Mouse (Mus musculus) cerebellum, adult 8-10 months (tissue): Measurements from ENCODE around the gene Fbxl2.

ENCODE experiments used
- DNase-seq: peaks from one replicate; pipeline ENCODE4 v3.0.0; 2022

The Fbxl2 gene

GRCm38 (mm10) chr9:113969399-113969798 is 76.6 kb downstream of the Fbxl2 start:
- no peak for DNase-seq

DNA sequence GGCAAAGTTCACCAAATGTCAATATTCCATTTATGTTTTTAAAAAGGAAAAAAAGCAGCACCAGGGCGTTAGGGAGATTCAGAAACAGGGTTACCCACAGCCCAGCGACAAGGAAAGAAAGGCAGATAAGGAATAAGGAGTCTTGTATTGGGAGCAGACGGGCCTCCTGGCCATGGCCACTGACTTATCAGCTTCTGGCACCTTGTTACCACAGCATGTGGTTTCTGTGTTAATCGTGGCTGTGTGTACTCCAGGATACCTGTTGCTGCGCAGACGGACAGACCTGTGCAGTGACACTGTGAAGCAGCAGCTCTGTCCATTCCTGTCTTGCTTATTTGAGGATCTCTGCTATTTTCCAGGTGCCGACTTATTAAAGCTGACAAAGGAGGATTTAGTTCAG is 77.0 kb downstream of the Fbxl2 start:
- DNase-seq = no peak

DNA sequence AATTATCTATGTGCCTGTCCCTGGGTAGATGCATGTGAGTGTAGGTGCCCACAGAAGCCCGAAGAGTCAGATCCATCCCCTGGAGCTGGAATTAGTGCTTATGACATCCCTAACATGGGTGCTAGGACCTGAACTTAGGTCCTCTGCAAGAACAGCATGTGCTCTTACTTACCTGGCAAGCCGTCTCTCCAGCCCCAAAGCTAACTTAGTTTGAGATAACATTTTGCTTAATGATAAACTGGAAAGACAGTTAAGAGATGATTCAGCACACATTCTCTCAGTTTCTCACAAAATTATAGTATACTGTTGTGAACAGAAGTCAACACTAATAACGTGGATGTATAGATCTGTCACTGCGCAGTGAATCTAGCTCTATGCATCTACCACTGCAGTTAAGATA is 79.2 kb downstream of the Fbxl2 start:
- DNase-seq = no peak

DNA sequence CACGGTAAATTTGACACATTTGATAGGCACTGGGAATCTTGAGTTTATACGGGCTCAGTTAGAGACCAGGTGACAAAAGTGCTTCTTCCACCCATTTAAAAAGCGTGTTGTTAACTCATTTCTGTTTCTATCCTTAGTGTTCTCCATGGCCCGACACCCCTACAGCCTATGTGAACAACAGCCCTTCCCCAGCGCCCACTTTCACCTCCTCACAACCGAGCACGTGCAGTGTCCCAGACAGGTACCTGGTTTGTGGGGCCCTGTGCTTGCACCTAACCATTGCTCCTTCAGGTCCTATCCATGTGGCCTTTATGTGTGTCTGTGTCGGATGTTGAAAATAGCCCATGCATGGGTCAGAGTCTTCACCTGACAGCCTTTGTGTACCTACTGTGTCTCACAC is 81.6 kb downstream of the Fbxl2 start:
- no peak for DNase-seq

DNA sequence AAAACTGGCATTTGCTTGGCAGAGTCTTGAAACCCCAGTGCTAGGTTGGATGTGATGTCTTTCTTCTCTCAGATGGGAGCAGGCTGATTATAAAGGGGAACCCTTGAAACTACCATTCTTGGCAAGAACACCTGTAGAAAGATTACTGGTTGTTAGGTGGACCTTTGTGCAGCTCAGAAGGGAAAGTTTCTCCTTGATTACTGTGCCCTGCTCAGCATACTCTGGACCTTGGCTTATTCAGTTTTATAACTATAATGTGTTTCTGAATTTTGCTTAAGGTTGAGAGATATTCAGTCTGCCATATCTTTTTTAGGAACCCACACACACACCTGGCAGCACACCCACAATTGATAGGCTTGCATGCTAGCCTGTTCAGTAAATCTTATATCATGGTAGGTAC is 82.3 kb downstream of the Fbxl2 start:
- DNase-seq = no peak

DNA sequence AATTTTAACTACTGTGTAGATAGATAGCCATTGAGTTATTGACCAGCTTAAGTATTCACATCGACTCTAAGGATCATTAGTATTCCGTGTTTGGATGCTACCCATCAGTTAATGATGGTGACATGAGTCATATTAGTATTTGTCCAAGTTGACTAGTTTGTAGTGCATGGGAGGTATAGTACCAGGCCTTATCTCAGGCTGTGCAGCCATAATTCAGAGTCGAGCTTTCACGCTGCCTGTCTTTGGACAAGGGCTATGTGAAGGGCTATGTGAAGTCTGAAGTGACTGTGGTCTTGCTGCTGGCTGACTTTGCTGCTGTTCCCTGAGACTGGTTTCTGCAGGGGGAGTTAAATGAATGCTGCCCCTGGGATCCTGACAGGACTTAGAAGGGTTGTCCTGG is 88.2 kb downstream of the Fbxl2 start:
- DNase-seq = no peak

- DNase-seq = no peak
Measured at GRCm38 (mm10) chr9:113947216-113947615, 98.8 kb downstream of the Fbxl2 start.

DNA sequence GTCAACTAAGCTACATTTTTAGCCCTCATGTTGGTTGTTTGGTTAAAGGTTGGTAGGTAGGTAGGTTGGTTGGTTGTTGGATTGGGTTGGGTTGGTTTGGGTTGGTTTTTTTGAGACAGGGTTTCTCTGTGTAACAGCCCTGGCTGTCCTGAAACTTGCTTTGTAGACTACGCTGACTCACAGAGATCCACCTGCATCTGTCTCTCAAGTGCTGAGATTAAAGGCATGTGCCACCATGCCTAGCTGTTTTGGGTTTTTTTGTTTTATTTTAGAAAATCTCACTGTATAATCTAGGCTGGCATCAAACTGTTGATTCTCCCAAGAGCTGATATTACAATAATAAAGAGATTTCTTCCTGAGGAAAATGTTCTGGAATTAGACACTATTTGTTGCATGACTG is 102.6 kb downstream of the Fbxl2 start:
- no peak for DNase-seq

DNA sequence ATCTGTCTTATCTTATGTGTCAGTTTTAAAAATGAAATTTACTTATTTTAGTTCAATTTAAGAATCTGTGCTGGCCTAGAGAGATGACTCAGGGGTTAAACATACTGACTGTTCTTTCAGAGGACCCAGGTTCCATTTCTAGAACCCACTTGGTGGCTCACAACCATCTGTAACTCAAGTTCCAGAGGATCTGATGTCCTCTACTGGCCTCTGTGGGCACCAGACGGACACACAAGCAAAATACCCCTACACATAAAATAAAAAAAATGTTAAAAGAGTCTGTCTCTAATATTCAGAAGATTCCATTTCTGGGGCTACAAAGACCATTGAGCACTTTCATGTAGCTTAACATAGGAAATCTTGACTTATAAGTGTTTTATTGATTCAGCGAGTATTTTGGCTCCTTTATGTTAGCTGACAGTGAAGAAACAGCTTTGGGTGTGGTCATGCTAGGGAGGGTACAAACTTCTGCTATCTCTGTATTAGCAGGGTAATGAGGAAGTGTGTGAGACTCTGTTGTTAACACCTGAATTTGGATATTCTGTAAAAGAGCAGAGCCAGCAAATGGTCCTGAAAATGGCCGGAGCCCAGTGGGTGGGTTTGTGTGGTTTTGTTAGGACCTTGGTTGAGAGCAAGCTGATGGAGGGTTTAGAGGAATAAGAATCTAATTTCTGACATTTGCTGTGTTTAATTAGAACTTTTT is 104.7 kb downstream of the Fbxl2 start:
- no peak for DNase-seq

DNA sequence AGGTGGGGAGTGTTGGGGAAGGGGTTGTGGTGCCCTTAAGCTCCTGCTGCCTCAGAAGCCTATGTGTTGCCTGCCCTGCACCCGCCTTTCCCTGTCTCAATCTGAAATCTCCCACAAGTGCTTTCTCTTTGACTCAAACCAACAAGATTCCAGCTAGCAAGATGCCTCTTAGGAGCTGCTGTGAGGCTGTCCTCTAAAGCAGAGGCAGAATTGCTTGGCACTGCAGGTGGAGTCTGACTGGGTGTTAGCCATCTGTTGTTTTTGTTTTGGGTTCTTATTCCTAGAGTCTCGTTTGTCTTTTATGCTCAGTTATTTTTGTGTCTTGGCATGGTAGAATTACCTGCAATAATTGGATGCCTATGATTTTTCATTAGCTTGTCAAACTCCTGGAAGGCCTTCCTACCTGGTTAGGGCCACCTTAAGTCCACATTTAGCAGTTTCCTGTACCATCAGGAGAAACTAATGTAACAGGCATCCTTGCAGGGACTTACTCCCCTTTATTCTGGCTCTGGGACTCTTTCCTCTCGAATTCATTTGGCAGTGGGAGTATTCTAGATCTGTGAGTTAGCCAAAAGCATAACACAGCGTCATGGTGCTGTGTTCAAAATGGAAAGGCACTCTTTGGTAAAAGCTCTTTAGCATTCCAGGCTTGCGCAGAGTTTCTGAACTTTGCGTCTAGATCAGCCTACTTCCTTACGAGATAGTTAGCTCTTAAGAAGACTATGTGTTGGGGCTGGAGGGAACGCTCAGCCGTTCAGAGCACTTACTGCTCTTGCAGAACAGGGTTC is 106.7 kb downstream of the Fbxl2 start:
- DNase-seq = peak; percentile 35

GRCm38 (mm10) chr9:113935638-113936037 is 110.4 kb downstream of the Fbxl2 start:
- no peak for DNase-seq

DNA sequence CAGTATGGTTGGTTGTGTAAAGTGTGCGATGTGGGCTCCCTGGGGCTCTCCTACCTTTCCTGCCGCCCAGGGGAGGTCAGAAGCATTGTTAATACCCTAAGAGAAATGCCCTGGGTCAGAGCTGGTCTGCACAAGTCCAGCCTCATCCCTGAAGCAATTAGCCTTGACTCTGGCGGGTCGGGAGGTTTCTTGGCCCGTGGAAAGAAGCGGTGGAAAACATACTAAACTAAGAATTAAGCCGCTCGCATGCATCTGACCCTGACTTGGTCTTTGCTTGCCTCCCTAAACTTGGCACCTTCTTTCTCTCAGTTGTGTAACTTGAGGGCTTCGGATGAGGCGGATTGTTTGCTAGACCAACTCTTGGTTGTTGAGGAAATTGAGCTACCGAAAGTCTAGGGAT is 113.5 kb downstream of the Fbxl2 start:
- peak; percentile 20 for DNase-seq

GRCm38 (mm10) chr9:113932100-113932470 is 113.9 kb downstream of the Fbxl2 start:
- no peak for DNase-seq

- DNase-seq = peak; percentile 46
Measured at GRCm38 (mm10) chr9:113931375-113932099, 114.5 kb downstream of the Fbxl2 start.

DNA sequence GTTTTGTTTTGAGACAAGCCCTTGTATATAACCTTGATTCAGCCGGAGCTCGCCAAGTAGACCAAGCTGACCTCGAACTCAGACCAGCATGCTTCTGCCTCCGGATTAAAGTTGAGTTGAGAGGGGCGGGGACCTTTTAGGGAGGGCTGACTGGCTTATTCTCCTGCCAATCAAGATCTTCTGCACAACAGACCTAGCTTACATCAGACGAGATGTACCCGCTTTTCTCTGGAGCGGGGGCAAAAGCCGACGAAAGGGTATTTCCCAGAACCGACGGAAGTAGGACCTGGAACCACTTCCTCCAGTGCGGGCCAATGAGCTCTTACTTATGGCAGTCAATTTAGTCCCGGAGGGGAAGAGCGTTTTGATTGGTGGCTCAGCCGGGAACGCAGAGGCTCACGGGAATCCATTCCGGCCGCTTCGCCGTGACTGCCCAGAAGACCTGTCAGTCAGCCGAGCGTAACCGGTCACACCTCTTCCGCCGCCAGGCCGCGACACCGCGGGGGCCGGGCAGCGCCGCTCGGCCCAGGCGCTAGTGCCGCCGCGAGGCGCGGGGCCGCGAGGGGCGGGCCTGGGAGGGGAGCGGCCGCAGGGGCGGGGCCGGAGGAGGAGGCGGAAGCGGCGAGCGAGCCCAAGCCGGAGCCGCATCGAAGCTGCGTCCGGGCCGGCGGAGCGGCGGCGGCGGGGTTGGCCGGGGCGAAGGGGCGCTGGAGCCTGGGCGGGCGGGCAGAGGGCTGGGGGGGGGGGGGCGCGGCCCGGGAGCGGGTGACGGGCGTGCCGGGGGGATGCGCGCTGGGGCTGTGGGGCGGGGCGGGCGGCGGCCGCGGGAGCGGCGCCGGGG is 115.2 kb downstream of the Fbxl2 start, which contains the start of gene Ubp1:
Ubp1 (plus strand) TSS at position 401 of the 841 bp plus-strand sequence.
- DNase-seq = peak; percentile 95

DNA sequence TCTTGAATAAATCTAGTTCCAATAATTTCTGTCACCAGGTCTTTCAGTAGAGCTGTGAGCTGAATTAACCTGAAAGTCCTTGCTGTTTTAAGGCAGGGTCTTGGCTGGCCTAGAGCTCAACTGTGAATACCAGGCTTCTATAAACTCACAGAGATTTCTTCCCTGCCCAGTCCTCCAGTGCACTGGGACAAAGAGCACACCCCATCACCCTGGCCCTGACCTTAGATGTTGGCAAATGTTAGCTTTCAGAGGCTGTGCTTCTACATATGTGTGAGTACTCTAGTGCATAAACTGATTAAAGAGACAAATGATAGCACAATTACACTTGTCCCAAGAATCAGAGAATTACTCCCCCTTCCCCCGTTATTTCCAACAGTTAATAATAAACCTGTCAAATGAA is 116.3 kb downstream of the Fbxl2 start:
- no peak for DNase-seq

DNA sequence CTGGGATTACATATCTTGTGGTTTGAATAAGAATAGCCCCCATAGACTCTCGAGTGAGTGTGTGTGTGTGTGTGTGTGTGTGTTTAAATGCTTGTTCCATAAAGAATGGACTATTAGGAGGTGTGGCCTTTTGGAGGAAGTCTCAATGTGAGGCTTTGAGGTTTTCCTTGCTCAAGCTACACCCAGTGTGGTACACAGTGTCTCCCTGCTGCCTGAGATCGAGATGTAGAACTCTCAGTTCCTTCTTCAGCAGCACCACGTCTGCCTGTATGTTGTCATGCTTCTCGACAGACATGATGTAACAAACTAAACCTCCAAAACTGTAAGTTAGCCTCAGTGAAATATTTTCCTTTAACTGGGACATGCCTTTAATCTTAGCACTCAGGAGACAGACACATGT is 117.4 kb downstream of the Fbxl2 start:
- DNase-seq = no peak

- no peak for DNase-seq
Measured at GRCm38 (mm10) chr9:113924883-113925282, 121.1 kb downstream of the Fbxl2 start.

DNA sequence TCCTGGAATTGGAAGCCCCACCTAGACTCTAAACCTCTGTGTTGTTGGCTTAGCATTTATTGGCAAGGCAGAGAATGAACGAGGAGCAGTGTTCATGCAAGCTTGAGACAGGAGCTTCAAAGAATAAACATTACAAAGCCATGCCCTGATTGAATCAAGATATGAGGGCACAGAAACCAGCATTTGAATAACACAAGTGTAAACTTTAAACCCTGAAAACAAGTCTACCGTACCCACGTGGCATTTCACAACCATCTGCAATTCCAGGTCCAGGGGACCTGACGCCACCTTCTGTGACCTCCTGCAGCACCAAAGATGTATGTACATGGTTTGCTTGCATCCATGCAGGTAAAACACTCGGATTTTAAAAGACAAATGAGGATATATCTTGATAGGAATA is 123.3 kb downstream of the Fbxl2 start:
- DNase-seq = no peak

DNA sequence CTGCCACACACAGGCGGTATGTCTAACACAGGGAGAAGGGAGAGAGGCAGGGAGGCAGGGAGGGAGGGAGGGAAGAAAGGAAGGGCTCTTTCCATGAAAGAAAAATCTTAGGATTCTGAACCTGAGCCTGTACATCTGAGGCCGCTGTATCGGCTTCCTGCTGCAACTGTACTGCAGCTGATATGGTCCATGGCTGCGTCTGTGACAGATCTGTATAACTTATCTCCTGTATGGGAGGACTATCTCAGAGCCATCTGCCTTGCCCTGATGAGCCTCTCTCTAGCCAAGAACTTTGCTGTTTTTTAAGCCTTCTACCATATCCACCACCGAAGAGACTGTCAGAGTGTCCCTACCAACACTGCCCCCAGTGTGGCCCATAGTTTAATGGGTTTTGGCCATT is 130.2 kb downstream of the Fbxl2 start:
- no peak for DNase-seq
